Mouse (Mus musculus) retina, postnatal 1 day (tissue): ENCODE results near the gene Aldh1a1.

ENCODE experiments used
- DNase-seq: peaks from one replicate; pipeline ENCODE4 v3.0.0-alpha.2; 2012

The Aldh1a1 gene

DNA sequence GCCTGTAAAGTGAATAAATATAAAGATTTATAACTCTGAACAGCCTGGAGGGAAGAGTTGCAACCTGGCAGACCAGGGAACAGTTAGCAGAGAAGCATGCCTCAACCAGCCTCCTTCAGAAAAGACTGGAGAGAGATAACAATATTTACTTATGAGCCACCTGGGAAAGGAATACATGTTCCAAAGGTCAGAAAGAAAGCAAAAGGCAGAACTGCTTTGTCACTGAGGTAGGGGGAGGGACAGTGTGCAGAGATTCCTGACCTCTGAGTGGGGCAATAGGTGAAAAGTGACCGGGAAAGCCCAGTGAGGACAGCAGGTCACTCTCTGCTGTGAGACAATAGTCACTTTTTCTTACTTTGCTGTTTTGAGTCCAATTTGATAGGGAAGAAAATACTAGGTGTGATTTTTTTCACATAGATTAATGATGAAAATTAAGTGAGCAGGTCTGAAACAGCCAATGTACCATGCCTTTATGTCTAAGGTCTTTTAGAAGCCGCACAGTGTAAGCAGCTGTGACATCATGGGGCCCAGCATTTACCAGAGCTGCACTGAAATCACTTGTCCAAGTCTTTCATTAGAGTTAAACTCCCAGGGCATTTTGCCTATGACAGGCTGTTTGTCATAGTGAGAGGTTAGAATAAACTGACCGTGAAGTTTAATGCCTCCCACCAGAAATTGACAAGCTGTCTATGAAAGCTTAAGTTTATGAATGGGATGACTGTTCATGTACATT is 161.8 kb downstream of the Aldh1a1 start:
- DNase-seq: no peak

DNA sequence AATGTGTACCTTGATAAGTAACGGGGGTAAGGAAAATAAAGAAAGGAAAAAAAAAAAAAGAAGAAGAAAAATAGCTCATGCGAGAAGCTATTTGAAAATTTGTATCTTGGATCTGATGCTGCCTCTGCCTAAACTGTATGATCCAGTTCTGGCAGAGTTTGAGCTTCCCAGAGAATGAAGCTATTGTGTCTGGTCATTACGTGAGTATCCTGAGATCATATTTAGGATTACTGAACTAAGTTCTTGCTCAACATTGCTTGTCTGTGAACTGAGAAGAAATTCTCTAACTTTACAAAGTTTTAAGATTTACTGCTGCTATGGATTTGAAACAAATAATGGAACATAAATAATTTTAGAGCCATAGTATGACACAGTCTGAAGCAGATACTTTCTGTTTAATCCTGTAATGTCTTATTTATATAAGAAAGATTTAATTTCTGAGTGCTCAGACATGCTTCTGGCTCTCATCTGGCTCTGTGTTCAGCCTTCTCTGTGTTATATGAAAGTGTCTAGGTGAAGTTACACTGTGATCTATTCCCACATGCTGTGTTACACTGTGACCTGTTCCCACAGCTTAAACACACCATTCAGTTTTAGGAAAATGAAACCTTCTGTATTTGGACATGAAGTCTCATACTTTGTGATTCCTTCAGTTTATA is 185.3 kb downstream of the Aldh1a1 start:
- DNase-seq: no peak
